Mouse (Mus musculus): ENCODE results near the gene Proz. TPM values are rescaled to one million over a fixed set of nuclear protein-coding genes. Genes with fewer than 3 reads are reported as not detected.

Proz gene
- polyA plus RNA-seq (2015; fragmentation: Nextera tagmentation; extraction: Ambion mirVana): 0.20 and 0.74 TPM in 2 replicates

DNA sequence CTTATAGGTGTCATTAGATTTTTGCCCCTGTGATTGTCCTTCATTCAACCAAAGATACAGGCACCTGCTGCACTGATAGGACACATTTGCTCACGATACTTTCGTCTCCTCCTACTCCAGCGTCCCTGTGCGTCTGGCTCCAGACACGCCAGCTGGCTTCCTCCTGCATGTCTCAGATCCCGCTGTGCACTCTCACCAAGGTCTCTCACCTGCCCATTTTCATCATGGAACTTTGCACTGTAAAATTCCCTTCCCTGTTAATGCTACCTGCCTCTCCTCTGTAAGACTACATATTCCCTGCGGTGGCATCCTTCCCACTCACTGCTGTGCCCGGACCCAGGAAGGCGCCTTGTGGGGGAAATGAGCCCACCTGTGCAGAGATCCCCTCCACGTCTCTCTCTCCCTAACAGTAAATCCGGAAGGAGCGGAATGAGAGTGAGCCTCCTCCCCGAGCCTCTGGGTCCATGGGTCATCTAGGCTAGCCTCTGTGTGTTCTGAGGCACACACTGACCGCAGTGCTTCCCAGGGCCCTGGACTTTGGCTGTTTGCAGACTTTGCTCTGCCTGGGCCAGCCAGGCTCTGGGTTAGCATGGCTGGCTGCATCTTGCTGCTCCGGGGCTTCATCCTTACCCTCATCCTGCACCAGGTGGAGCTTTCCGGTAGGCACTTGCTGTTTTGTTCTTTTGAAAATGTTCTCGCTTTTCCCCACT lies at the start of gene Proz:
TSS of gene Proz (plus strand) at position 474 of the 710 bp plus-strand sequence.
- Histone ChIP-seq H3K9ac (no peak within 1 kb of the TSS), H3K4me3 (no peak within 1 kb of the TSS), H3K9me3 (no peaks in the 10 kb centered on the region), H3K4me1 (peaks cover 5% of the 10 kb centered on the region; the same call in 1 of the 2 replicates), H3K27me3 (no peaks in the 10 kb centered on the region), H3K4me2 (no peak within 1 kb of the TSS), H3K36me3 (no peaks in the 10 kb centered on the region), H3K27ac (no peak within 1 kb of the TSS)
- WGBS: 80% methylated on average over 17 of the region's 17 CpGs
- no peak for ATAC-seq (ENCODE audit: insufficient number of reproducible peaks, insufficient read depth, low FRiP score, low TSS enrichment, low read depth)

DNA sequence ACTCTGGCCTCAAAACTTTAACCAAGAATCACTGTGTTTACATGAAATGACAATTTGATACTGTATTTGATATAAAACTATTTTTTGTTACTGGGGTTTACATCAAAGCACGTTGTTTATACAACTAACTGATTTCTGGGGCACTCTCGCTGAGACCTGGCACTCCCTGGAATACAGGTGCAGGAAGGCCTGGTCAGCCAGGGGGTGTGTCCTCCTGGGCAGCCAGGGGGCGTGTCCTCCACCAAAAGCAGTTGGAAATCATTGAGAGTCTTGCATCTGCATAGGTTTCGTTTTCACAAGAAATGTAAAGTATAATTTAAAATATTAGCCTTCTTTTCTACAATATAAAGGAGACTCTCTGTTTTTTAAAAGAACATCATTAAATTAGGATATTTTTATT lies 41.2 kb upstream of the Proz start:
- Histone ChIP-seq H3K36me3 (peaks cover 40% of the 10 kb centered on the region), H3K27me3 (no peaks in the 10 kb centered on the region), H3K4me2 (no peak overlapping the region), H3K27ac (no peak overlapping the region), H3K4me3 (no peak overlapping the region), H3K9ac (no peak overlapping the region), H3K4me1 (no peaks in the 10 kb centered on the region), H3K9me3 (no peaks in the 10 kb centered on the region)
- no peak for ATAC-seq (ENCODE audit: insufficient number of reproducible peaks, insufficient read depth, low FRiP score, low TSS enrichment, low read depth)
- WGBS: 56% methylated on average over 4 of the region's 4 CpGs

DNA sequence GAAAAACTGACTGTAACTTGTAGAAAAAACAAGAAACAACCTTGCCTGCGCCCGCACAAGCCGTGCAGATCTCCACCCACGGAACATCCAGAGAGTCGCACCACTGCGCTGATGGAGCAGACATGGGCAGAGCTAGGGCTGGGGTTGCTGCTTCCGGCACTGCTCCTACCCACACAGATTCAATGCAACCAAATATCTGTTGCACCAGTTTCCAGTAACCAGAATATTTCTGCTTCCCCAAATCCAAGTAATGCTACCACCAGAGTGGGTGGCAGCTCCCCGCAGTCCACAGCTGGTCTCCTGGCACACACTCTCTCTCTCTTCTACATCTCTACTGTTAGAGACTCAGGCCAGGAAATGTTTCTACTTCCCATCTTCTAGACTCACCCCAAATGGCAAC lies 38.9 kb upstream of the Proz start:
- no peak for ATAC-seq (ENCODE audit: insufficient number of reproducible peaks, insufficient read depth, low FRiP score, low TSS enrichment, low read depth)

DNA sequence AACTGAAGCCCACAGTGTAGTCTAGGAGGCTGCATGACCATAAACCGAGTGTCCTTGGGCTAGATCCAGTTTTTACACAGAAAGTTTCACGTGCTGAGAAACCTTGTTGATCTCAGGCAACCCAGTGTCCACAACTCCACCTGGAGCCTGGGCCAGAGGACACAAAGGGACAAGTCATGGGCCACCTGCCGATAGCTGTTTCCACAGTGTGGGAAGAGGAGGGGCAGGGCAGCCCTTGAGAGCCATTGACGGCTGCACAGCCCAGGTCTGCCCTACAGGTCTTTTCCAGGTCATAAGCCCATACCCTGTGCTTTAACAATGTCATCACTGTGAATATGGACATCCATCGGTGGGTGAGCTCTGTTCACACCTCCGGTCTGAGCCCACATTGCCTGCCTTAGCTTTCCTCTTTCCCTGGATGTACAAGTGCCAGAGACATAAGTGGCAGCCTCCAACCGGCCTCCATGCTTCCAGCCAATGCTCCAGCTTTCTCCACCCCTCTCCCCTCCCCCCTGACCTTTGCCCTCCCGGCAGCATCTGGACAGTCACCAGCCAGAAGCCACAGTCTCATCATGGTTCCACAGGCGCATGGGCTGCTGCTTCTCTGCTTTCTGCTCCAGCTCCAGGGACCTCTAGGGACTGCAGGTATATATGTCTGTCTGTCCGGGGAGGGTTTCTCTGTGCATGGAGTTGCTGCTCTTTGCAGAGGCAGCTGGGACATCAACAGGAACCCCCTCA lies 35.1 kb upstream of the Proz start, which contains the start of gene F7:
TSS of gene F7 (plus strand) at position 548 of the 738 bp plus-strand sequence.
- H3K36me3 ChIP-seq: peaks cover under 1% of the 10 kb centered on the region; the same call in 1 of the 2 replicates
- H3K4me1 ChIP-seq: 0 out of 2 replicates have a peak, but pooled peaks cover 5% of the 10 kb centered on the region
- no peak for ATAC-seq (ENCODE audit: insufficient number of reproducible peaks, insufficient read depth, low FRiP score, low TSS enrichment, low read depth)
- no peak within 1 kb of the TSS for H3K9ac ChIP-seq
- H3K27me3 ChIP-seq: no peaks in the 10 kb centered on the region
- 61% methylated on average over 10 of the region's 10 CpGs for WGBS
- H3K4me3 ChIP-seq: no peak within 1 kb of the TSS
- H3K4me2 ChIP-seq: no peak within 1 kb of the TSS
- no peak within 1 kb of the TSS for H3K27ac ChIP-seq
- no peaks in the 10 kb centered on the region for H3K9me3 ChIP-seq

More for the DNA sequence above, 38.9 kb upstream of the Proz start:
- no peak overlapping the region for H3K9ac ChIP-seq
- no peaks in the 10 kb centered on the region for H3K27me3 ChIP-seq
- H3K4me2 ChIP-seq: no peak overlapping the region
- H3K36me3 ChIP-seq: peaks cover 26% of the 10 kb centered on the region
- H3K4me1 ChIP-seq: no peaks in the 10 kb centered on the region
- H3K27ac ChIP-seq: no peak overlapping the region
- H3K4me3 ChIP-seq: no peak overlapping the region
- H3K9me3 ChIP-seq: no peaks in the 10 kb centered on the region
- 85% methylated on average over 8 of the region's 8 CpGs for WGBS

DNA sequence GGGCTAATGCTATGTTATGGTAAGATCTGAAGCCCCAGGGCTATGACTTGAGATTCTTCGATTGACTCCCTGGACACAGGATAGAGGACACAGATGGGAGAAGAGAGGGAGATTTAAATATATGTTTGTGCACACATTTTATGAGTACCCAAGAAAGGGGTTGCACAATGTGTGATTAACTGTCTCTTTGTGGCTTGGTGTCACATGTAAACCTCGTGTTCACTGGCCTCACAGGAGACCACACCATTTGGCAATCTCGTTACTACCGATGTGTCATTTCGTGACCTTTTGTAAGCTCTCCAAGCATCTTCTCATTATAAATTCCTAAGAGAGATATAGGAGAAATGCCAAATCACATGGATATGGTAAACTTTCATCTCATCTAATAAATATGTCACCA lies 33.1 kb upstream of the Proz start:
- Histone ChIP-seq H3K27ac (no peak overlapping the region), H3K9me3 (no peaks in the 10 kb centered on the region), H3K9ac (no peak overlapping the region), H3K4me3 (no peak overlapping the region), H3K4me1 (0 out of 2 replicates have a peak, but pooled peaks cover 5% of the 10 kb centered on the region), H3K27me3 (no peaks in the 10 kb centered on the region), H3K36me3 (no peaks in the 10 kb centered on the region), H3K4me2 (no peak overlapping the region)
- ATAC-seq (ENCODE audit: insufficient number of reproducible peaks, insufficient read depth, low FRiP score, low TSS enrichment, low read depth): no peak
- WGBS: 88% methylated on average over 5 of the region's 5 CpGs

DNA sequence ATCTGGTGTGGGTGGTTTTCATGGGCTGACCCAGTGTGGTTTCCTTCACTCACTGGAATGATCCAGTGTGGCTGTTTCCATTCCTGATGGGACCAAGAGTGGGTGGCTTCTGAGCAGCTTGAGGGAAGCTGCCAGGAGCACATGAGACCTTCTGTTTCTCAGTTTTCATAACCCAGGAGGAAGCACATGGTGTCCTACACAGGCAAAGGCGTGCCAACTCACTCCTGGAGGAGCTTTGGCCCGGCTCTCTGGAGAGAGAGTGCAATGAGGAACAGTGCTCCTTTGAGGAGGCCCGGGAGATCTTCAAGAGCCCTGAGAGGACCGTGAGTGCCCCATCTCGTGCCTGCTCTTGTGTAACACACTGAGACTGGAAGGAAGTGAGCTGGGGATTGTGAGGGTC lies 32.2 kb upstream of the Proz start:
- Histone ChIP-seq H3K4me2 (no peak overlapping the region), H3K36me3 (no peaks in the 10 kb centered on the region), H3K27me3 (no peaks in the 10 kb centered on the region), H3K4me1 (0 out of 2 replicates have a peak, but pooled peaks cover 5% of the 10 kb centered on the region), H3K9ac (no peak overlapping the region), H3K9me3 (no peaks in the 10 kb centered on the region), H3K4me3 (no peak overlapping the region), H3K27ac (no peak overlapping the region)
- no peak for ATAC-seq (ENCODE audit: insufficient number of reproducible peaks, insufficient read depth, low FRiP score, low TSS enrichment, low read depth)
- WGBS: 69% methylated on average over 5 of the region's 5 CpGs

DNA sequence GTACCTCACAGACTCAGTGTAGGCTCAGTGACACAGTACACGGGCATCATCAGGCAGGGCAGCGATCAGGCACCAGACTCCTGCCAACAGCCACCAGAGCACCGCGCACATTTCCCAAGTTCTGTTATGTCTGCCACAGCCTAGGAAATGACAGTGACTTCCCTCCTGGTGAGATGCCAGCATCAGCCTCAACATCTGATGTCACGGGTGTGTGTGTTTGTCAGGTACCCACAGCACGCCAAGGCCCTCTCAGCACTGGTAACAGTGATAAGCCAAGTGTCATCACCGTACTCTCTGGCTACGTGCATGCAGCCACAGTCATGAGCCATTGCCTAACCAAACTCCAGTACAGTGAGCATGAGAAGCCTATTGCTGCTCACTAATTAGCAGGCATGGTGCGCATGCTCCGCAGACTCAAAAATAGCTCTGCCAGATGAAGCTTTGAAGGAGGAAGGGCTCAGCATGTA lies 24.3 kb upstream of the Proz start:
- 87% methylated on average over 10 of the region's 10 CpGs for WGBS
- H3K4me3 ChIP-seq: no peak overlapping the region
- 0 out of 2 replicates have a peak, but pooled peaks cover 7% of the 10 kb centered on the region for H3K4me1 ChIP-seq
- H3K36me3 ChIP-seq: no peaks in the 10 kb centered on the region
- no peaks in the 10 kb centered on the region for H3K9me3 ChIP-seq
- no peak overlapping the region for H3K4me2 ChIP-seq
- no peak overlapping the region for H3K9ac ChIP-seq
- no peak overlapping the region for H3K27ac ChIP-seq
- ATAC-seq (ENCODE audit: insufficient number of reproducible peaks, insufficient read depth, low FRiP score, low TSS enrichment, low read depth): no peak
- H3K27me3 ChIP-seq: no peaks in the 10 kb centered on the region

DNA sequence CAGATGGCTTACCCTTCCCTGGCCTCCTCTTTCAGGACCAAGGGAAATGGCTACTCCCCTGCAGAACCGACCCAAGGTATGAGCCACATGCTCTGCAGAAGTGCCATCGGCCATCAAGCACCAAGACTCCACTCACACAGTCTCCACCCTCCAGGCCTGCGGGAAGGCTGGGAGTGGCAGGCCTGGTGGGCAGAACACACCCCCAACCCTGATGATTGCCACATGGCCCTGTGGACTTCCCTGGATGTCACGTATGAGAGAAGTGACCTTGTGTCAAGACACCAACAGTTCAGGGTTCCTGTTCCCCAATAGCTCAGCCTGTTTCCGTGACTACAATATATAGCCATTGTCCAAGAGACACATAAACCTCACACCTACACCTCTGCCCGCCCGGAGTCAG lies 23.7 kb upstream of the Proz start, which contains the start of gene F10:
TSS of gene F10 (plus strand) at position 294 of the 400 bp plus-strand sequence.
- ATAC-seq (ENCODE audit: insufficient number of reproducible peaks, insufficient read depth, low FRiP score, low TSS enrichment, low read depth): no peak
- Histone ChIP-seq H3K4me2 (no peak within 1 kb of the TSS), H3K36me3 (no peaks in the 10 kb centered on the region), H3K9ac (no peak within 1 kb of the TSS), H3K9me3 (no peaks in the 10 kb centered on the region), H3K27ac (no peak within 1 kb of the TSS), H3K4me1 (0 out of 2 replicates have a peak, but pooled peaks cover 7% of the 10 kb centered on the region), H3K4me3 (no peak within 1 kb of the TSS), H3K27me3 (no peaks in the 10 kb centered on the region)
- 75% methylated on average over 7 of the region's 7 CpGs for WGBS

DNA sequence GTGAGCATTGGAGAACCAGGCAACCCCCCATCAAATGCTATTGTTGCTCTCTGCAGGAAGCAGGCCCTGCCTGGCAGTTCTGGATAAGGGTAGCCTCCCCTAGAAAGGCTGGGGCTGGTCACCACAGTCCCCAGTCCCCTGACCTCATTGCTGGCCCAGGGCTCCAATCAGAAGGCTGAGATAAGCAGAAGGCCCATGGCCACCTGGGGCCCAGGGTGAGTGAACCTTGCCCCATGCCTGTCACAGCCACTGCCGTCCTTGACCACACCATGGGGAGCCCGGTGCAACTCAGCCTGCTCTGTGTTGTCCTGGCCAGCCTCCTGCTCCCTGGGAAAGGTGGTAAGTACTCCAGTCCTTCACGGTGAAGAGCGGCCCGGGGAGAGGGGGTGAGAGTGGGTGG lies 23.1 kb upstream of the Proz start:
- Histone ChIP-seq H3K27me3 (no peaks in the 10 kb centered on the region), H3K4me3 (no peak overlapping the region), H3K36me3 (no peaks in the 10 kb centered on the region), H3K9me3 (no peaks in the 10 kb centered on the region), H3K4me2 (no peak overlapping the region), H3K27ac (no peak overlapping the region), H3K9ac (no peak overlapping the region), H3K4me1 (0 out of 2 replicates have a peak, but pooled peaks cover 7% of the 10 kb centered on the region)
- ATAC-seq (ENCODE audit: insufficient number of reproducible peaks, insufficient read depth, low FRiP score, low TSS enrichment, low read depth): no peak
- 53% methylated on average over 5 of the region's 5 CpGs for WGBS

DNA sequence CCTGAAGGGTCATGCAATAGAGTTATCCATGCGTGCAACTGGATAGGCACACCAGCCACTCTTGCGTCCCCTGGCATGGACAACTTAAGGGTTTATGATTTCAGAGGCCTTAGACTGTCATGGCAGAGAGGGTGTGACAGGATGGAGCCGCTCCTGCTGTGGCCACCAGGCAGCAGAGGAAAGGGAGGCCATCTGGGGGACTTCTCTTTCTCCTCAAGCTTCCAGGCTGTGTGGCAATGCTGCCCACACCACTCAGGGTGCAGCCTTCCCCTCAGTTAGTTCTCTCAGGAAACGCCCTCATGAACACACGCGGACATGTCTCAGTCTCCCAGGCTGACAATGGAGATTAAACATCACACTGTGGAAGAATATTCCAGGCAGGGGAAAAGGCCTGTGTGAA lies 21.7 kb upstream of the Proz start:
- ATAC-seq (ENCODE audit: insufficient number of reproducible peaks, insufficient read depth, low FRiP score, low TSS enrichment, low read depth): no peak
- H3K27me3 ChIP-seq: no peaks in the 10 kb centered on the region

DNA sequence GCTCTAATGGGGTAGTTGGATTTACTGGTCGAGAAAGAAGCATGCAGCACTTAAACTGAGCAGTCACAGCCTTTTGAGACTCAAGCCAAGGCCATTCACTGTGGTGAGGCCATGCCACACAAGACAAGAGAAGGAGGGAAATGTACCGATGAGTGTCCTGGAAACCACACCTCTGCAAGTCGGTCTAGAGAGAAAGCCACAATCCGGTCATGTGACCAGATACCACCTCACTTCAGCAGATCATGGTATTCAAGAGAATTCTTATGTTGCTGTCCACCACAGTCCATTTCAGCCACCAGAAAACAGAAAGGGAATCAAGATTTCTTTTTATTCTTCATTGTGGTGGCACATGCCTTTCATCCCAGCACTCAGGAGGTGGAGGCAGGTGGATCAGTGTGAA lies 19.3 kb upstream of the Proz start:
- Histone ChIP-seq H3K4me1 (0 out of 2 replicates have a peak, but pooled peaks cover 6% of the 10 kb centered on the region), H3K4me3 (no peak overlapping the region), H3K9ac (no peak overlapping the region), H3K27ac (no peak overlapping the region), H3K9me3 (no peaks in the 10 kb centered on the region), H3K4me2 (no peak overlapping the region), H3K27me3 (no peaks in the 10 kb centered on the region), H3K36me3 (no peaks in the 10 kb centered on the region)
- 81% methylated on average over 4 of the region's 4 CpGs for WGBS
- ATAC-seq (ENCODE audit: insufficient number of reproducible peaks, insufficient read depth, low FRiP score, low TSS enrichment, low read depth): no peak

More for the DNA sequence above, 21.7 kb upstream of the Proz start:
- Histone ChIP-seq H3K4me1 (0 out of 2 replicates have a peak, but pooled peaks cover 7% of the 10 kb centered on the region), H3K36me3 (no peaks in the 10 kb centered on the region), H3K9me3 (no peaks in the 10 kb centered on the region), H3K9ac (no peak overlapping the region), H3K27ac (no peak overlapping the region), H3K4me2 (no peak overlapping the region), H3K4me3 (no peak overlapping the region)
- 90% methylated on average over 6 of the region's 6 CpGs for WGBS
